Mouse (Mus musculus): ENCODE data around the gene Zbtb16. TPM values are rescaled to one million over a fixed set of nuclear protein-coding genes. Genes with fewer than 3 reads are reported as not detected.

Gene Zbtb16
- polyA plus RNA-seq, 1 experiment from 2014 or later, result 6.1 TPM

- no peaks in the 10 kb centered on the region for H3K9me3 ChIP-seq (ENCODE audit: control insufficient read depth, low read length)
- H3K9ac ChIP-seq (replicated peaks; ENCODE audit: low read depth, low read length), result no peak overlapping the region
- no peak for ATAC-seq
- WGBS, result 78% methylated on average over 14 of the region's 14 CpGs
- no peaks in the 10 kb centered on the region for H3K27me3 ChIP-seq (replicated peaks; ENCODE audit: control insufficient read depth, insufficient read depth, low read length)
- H3K4me1 ChIP-seq (replicated peaks; ENCODE audit: control insufficient read depth, insufficient read depth, low read length), result peaks cover 8% of the 10 kb centered on the region
- H3K4me3 ChIP-seq (replicated peaks; ENCODE audit: low read length), result no peak overlapping the region
- no peaks in the 10 kb centered on the region for H3K36me3 ChIP-seq (ENCODE audit: control insufficient read depth, insufficient read depth)
- H3K27ac ChIP-seq (ENCODE audit: low read length), result no peak overlapping the region
- H3K4me2 ChIP-seq (ENCODE audit: low read length), result no peak overlapping the region
Measured at GRCm38 (mm10) chr9:48707134-48707823, 128.7 kb downstream of the Zbtb16 start.

- Histone ChIP-seq H3K9ac (replicated peaks; ENCODE audit: low read depth, low read length) (no peak overlapping the region), H3K36me3 (ENCODE audit: control insufficient read depth, insufficient read depth) (no peaks in the 10 kb centered on the region), H3K4me2 (ENCODE audit: low read length) (no peak overlapping the region), H3K27me3 (replicated peaks; ENCODE audit: control insufficient read depth, insufficient read depth, low read length) (peaks cover 4% of the 10 kb centered on the region; the same call in 1 of the 2 replicates), H3K4me3 (replicated peaks; ENCODE audit: low read length) (no peak overlapping the region), H3K27ac (ENCODE audit: low read length) (no peak overlapping the region), H3K9me3 (ENCODE audit: control insufficient read depth, low read length) (no peaks in the 10 kb centered on the region), H3K4me1 (replicated peaks; ENCODE audit: control insufficient read depth, insufficient read depth, low read length) (peaks cover 4% of the 10 kb centered on the region; the same call in 1 of the 2 replicates)
- ATAC-seq, result no peak
- 79% methylated on average over 4 of the region's 4 CpGs for WGBS
Measured at GRCm38 (mm10) chr9:48701296-48701695, 134.7 kb downstream of the Zbtb16 start.

DNA sequence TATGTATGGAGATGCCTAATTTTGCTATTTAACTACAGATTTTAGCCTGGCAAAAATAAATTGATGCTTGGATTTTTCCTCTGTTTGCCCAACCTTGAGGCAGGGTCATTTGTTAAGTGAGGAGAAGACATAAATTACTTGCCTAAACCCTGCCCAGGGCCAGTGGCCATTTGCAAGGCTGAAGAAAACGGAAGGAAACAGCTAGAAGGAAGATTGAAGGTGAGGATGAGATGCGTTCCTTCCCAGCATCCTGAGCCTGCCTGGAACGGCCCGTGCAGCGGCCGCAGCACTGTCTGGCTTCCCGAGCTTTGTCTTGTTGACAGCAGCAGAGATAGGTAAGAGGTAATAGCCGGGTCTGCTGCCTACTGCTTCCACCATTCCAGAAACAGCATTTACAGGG, 135.2 kb downstream of the Zbtb16 start:
- H3K9me3 ChIP-seq (ENCODE audit: control insufficient read depth, low read length), result no peaks in the 10 kb centered on the region
- H3K9ac ChIP-seq (replicated peaks; ENCODE audit: low read depth, low read length), result no peak overlapping the region
- H3K4me2 ChIP-seq (ENCODE audit: low read length), result no peak overlapping the region
- H3K4me3 ChIP-seq (replicated peaks; ENCODE audit: low read length), result no peak overlapping the region
- ATAC-seq, result no peak
- H3K4me1 ChIP-seq (replicated peaks; ENCODE audit: control insufficient read depth, insufficient read depth, low read length), result peaks cover 4% of the 10 kb centered on the region; the same call in 1 of the 2 replicates
- peaks cover 6% of the 10 kb centered on the region for H3K27me3 ChIP-seq (replicated peaks; ENCODE audit: control insufficient read depth, insufficient read depth, low read length)
- H3K27ac ChIP-seq (ENCODE audit: low read length), result no peak overlapping the region
- 80% methylated on average over 8 of the region's 8 CpGs for WGBS
- no peaks in the 10 kb centered on the region for H3K36me3 ChIP-seq (ENCODE audit: control insufficient read depth, insufficient read depth)

DNA sequence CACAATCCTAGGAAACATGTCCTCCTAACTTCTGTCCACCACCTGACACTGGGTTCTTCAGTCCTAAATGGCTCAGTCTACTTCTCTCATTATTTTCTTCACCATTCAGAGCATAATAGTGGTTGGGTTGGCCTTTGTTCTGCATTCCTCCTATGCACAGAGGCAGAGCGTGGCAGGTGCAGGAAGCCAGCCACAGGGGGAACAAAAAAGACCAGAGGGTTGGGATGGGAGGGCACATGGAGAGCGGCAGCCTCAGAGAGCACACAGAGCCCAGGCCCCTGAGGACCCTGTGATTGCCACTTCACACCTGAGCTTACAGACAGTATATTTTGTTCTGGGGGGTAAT, 138.6 kb downstream of the Zbtb16 start:
- Histone ChIP-seq H3K27ac (ENCODE audit: low read length) (no peak overlapping the region), H3K4me2 (ENCODE audit: low read length) (no peak overlapping the region), H3K36me3 (ENCODE audit: control insufficient read depth, insufficient read depth) (no peaks in the 10 kb centered on the region), H3K4me1 (replicated peaks; ENCODE audit: control insufficient read depth, insufficient read depth, low read length) (peaks cover 4% of the 10 kb centered on the region; the same call in 1 of the 2 replicates), H3K9me3 (ENCODE audit: control insufficient read depth, low read length) (no peaks in the 10 kb centered on the region), H3K27me3 (replicated peaks; ENCODE audit: control insufficient read depth, insufficient read depth, low read length) (peaks cover 7% of the 10 kb centered on the region), H3K4me3 (replicated peaks; ENCODE audit: low read length) (no peak overlapping the region), H3K9ac (replicated peaks; ENCODE audit: low read depth, low read length) (no peak overlapping the region)
- WGBS, result 15% methylated on average over 2 of the region's 2 CpGs
- ATAC-seq, result no peak

DNA sequence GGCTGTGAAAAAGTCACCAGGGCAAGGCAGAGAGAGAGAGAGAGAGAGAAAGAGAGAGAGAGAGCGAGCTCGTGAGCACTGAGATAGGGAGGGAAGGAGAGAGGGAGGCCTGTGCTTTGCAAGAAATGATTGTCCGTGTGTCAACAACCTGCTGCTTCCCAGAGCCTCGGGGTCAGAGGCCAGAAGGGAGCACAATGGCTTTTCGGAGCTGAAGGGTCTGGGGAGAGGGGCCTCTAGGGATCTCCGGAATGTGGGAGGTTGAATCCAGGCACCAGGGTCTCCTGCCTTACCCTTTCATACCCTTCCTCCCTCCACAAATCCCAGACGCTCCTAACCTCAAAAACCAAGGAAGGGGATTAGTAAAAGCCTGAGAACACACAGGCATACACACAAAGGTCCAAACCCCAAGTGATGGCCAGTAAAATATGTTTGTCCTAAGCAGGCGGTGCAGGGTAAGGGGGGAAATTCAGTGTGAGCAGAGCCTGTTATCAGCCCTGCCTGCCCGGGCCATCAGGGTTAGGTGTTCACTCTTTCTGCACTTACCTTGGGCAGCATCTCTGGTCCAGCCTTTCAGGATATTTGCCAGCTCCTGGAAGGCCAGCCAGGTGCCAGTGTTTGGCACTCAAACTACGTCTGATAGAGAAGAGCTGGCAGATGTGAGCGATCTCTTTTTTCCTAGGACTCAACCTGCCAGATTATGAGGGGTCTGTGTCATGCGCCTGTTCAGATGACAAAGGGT, 139.1 kb downstream of the Zbtb16 start:
- Histone ChIP-seq H3K4me2 (ENCODE audit: low read length) (no peak overlapping the region), H3K36me3 (ENCODE audit: control insufficient read depth, insufficient read depth) (no peaks in the 10 kb centered on the region), H3K27ac (ENCODE audit: low read length) (no peak overlapping the region), H3K27me3 (replicated peaks; ENCODE audit: control insufficient read depth, insufficient read depth, low read length) (peaks cover 7% of the 10 kb centered on the region), H3K4me1 (replicated peaks; ENCODE audit: control insufficient read depth, insufficient read depth, low read length) (peaks cover 4% of the 10 kb centered on the region; the same call in 1 of the 2 replicates), H3K4me3 (replicated peaks; ENCODE audit: low read length) (no peak overlapping the region), H3K9me3 (ENCODE audit: control insufficient read depth, low read length) (no peaks in the 10 kb centered on the region), H3K9ac (replicated peaks; ENCODE audit: low read depth, low read length) (no peak overlapping the region)
- ATAC-seq, result no peak
- 32% methylated on average over 12 of the region's 12 CpGs for WGBS

DNA sequence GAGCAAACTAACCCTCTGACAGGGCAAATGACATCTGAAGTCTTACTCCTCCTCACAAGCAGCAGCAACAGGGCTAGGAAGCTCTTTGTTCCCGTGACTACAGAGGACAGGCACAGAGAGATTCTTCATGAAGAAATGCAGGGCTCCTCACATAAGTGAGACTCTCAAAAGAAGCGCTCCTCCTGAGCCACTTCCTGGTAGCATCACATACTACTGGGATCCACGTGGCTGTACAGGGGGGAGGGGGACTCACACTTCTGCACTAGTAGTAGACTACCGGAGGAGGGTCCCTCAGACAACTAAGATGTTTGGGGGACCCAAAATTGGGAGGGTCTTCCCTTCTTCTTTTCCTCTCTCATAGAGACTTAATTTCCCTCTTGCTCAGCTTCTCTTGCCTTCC, 139.7 kb downstream of the Zbtb16 start:
- H3K4me2 ChIP-seq (ENCODE audit: low read length), result no peak overlapping the region
- 26% methylated on average over 4 of the region's 4 CpGs for WGBS
- no peak overlapping the region for H3K4me3 ChIP-seq (replicated peaks; ENCODE audit: low read length)
- peaks cover 4% of the 10 kb centered on the region; the same call in 1 of the 2 replicates for H3K4me1 ChIP-seq (replicated peaks; ENCODE audit: control insufficient read depth, insufficient read depth, low read length)
- no peak overlapping the region for H3K9ac ChIP-seq (replicated peaks; ENCODE audit: low read depth, low read length)
- no peaks in the 10 kb centered on the region for H3K36me3 ChIP-seq (ENCODE audit: control insufficient read depth, insufficient read depth)
- no peaks in the 10 kb centered on the region for H3K9me3 ChIP-seq (ENCODE audit: control insufficient read depth, low read length)
- peaks cover 7% of the 10 kb centered on the region for H3K27me3 ChIP-seq (replicated peaks; ENCODE audit: control insufficient read depth, insufficient read depth, low read length)
- ATAC-seq, result no peak
- no peak overlapping the region for H3K27ac ChIP-seq (ENCODE audit: low read length)

DNA sequence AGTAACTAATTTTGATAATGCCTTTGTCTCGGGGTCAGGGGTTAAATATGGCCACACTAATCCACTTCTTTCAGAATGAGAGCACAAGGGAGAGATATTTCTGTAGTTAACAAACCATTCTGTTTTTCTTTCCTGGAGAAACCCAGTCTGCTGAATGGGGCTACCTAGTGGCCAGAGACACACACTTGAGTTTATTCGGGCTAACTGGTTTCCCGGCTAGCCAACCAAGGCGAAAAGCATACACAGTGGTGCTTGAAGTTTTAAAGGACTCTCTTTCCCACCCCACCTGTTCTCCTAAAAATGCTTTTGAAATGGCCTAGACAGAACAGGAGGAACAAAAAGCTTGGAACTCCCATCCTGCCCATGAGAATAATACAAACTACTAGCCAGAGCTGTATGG, 140.2 kb downstream of the Zbtb16 start:
- Histone ChIP-seq H3K27me3 (replicated peaks; ENCODE audit: control insufficient read depth, insufficient read depth, low read length) (peaks cover 7% of the 10 kb centered on the region), H3K27ac (ENCODE audit: low read length) (no peak overlapping the region), H3K4me1 (replicated peaks; ENCODE audit: control insufficient read depth, insufficient read depth, low read length) (peaks cover 4% of the 10 kb centered on the region; the same call in 1 of the 2 replicates), H3K9me3 (ENCODE audit: control insufficient read depth, low read length) (no peaks in the 10 kb centered on the region), H3K9ac (replicated peaks; ENCODE audit: low read depth, low read length) (no peak overlapping the region), H3K4me2 (ENCODE audit: low read length) (no peak overlapping the region), H3K36me3 (ENCODE audit: control insufficient read depth, insufficient read depth) (no peaks in the 10 kb centered on the region), H3K4me3 (replicated peaks; ENCODE audit: low read length) (no peak overlapping the region)
- ATAC-seq, result no peak
- 45% methylated on average over 4 of the region's 4 CpGs for WGBS

DNA sequence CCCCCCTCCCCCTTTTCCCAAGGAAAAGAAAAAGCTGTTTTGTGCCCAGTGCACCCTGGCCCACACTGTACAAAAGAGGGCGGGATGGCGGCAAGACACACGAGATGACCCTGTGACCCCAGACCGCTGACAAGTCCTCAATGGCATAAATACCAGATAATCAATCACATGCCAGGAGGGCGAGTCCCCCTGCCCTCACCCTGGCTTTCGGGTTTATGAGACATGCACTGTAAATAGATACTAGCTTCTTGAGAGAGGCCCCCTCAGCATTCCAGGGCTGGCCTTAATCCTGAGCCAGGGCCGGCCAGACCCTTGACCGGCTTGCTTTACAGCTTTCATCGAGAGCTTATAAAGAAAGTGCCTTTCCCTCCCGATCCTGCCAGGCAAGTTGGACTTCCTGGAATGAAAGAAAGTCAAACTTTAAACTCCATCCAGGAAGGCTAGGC, 141.4 kb downstream of the Zbtb16 start:
- Histone ChIP-seq H3K4me3 (replicated peaks; ENCODE audit: low read length) (no peak overlapping the region), H3K36me3 (ENCODE audit: control insufficient read depth, insufficient read depth) (no peaks in the 10 kb centered on the region), H3K4me2 (ENCODE audit: low read length) (no peak overlapping the region), H3K27me3 (replicated peaks; ENCODE audit: control insufficient read depth, insufficient read depth, low read length) (peaks cover 7% of the 10 kb centered on the region), H3K9me3 (ENCODE audit: control insufficient read depth, low read length) (no peaks in the 10 kb centered on the region), H3K4me1 (replicated peaks; ENCODE audit: control insufficient read depth, insufficient read depth, low read length) (peaks cover 4% of the 10 kb centered on the region; the same call in 1 of the 2 replicates), H3K9ac (replicated peaks; ENCODE audit: low read depth, low read length) (no peak overlapping the region), H3K27ac (ENCODE audit: low read length) (no peak overlapping the region)
- 11% methylated on average over 10 of the region's 10 CpGs for WGBS
- ATAC-seq, result no peak

DNA sequence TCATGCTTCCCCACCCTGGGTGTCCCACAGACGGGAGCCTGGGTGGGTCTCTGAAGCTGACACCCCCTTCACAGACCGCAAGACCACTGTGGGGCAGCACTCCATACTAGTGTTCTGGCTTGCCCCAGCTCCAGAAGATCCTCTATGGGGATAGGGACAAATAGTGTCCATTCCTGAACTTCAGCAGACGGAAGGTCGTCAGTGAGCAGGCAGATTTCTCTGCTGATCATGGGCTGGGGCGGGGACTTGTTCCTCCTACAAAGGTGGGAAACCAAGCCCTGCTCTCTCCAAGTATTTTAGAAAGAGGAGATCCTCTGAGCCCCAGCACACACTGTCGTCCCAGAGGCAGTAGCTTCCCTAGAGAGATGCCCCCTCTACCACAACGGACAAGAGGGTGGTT, 142.3 kb downstream of the Zbtb16 start:
- 57% methylated on average over 7 of the region's 7 CpGs for WGBS
- Histone ChIP-seq H3K4me2 (ENCODE audit: low read length) (no peak overlapping the region), H3K27me3 (replicated peaks; ENCODE audit: control insufficient read depth, insufficient read depth, low read length) (peaks cover 7% of the 10 kb centered on the region), H3K36me3 (ENCODE audit: control insufficient read depth, insufficient read depth) (no peaks in the 10 kb centered on the region), H3K27ac (ENCODE audit: low read length) (no peak overlapping the region), H3K4me1 (replicated peaks; ENCODE audit: control insufficient read depth, insufficient read depth, low read length) (peaks cover 4% of the 10 kb centered on the region; the same call in 1 of the 2 replicates), H3K9me3 (ENCODE audit: control insufficient read depth, low read length) (no peaks in the 10 kb centered on the region), H3K9ac (replicated peaks; ENCODE audit: low read depth, low read length) (no peak overlapping the region), H3K4me3 (replicated peaks; ENCODE audit: low read length) (no peak overlapping the region)
- ATAC-seq, result no peak
